21 mouse cellular contexts compared by ENCODE assay signal in genomic region chr12:94105582-94106162, GRCm38 (mm10).
A peak's percentile ranks its signal among the peaks of the same experiment; 100 is the strongest.
DNase-seq lines count a peak whose midpoint lies in the region; ATAC-seq and TF ChIP-seq lines count a peak whose summit lies in the region.
"Had no signal": no experiment of that assay in that cellular context is flagged by ENCODE, and none has a peak within 500 bp of the region (broad histone marks: within the 10 kb centered on the region; RNA-seq: fewer than 3 reads in every experiment).

No protein-coding gene starts in this region.

- no peak for TF ChIP-seq EP300 in lung, postnatal 0 days (IDR thresholded peaks at IDR 0.05)

- no peak overlapping the region for H3K4me2 ChIP-seq in forebrain, embryonic 11.5 days (ENCODE audit: low read depth, low read length, severe bottlenecking)
- H3K4me2 ChIP-seq in forebrain, embryonic 15.5 days (replicated peaks) = no peak overlapping the region
- H3K4me2 ChIP-seq in lung, postnatal 0 days (replicated peaks; ENCODE audit: low read depth, low read length) = no peak overlapping the region
- H3K4me2 ChIP-seq: heart, embryonic 11.5 days; heart, embryonic 15.5 days; hindbrain, embryonic 13.5 days had no signal

- H3K9me3 ChIP-seq in forebrain, embryonic 11.5 days (ENCODE audit: control insufficient read depth, low read length) = no peaks in the 10 kb centered on the region
- H3K9me3 ChIP-seq in forebrain, embryonic 10.5 days = no peaks in the 10 kb centered on the region
- no peaks in the 10 kb centered on the region for H3K9me3 ChIP-seq in forebrain, embryonic 15.5 days
- no peaks in the 10 kb centered on the region for H3K9me3 ChIP-seq in lung, postnatal 0 days (ENCODE audit: low read length)
- H3K9me3 ChIP-seq: embryonic facial prominence, embryonic 10.5 days; heart, embryonic 15.5 days; hindbrain, embryonic 13.5 days had no signal

- H3K9ac ChIP-seq in forebrain, embryonic 11.5 days (ENCODE audit: low read length) = no peak overlapping the region
- no peak overlapping the region for H3K9ac ChIP-seq in forebrain, embryonic 15.5 days (replicated peaks)
- H3K9ac ChIP-seq in lung, postnatal 0 days (replicated peaks; ENCODE audit: low read depth) = no peak overlapping the region
- H3K9ac ChIP-seq: heart, embryonic 15.5 days; hindbrain, embryonic 13.5 days had no signal

- H3K4me3 ChIP-seq in forebrain, embryonic 11.5 days (ENCODE audit: low read depth, low read length) = no peak overlapping the region
- H3K4me3 ChIP-seq in forebrain, embryonic 10.5 days = no peak overlapping the region
- H3K4me3 ChIP-seq in forebrain, embryonic 15.5 days = no peak overlapping the region
- H3K4me3 ChIP-seq in lung, postnatal 0 days (ENCODE audit: low read depth, low read length) = no peak overlapping the region
- H3K4me3 ChIP-seq: embryonic facial prominence, embryonic 10.5 days; heart, adult 2 months; heart, embryonic 15.5 days; hindbrain, embryonic 13.5 days had no signal

- ATAC-seq in forebrain, embryonic 11.5 days (replicated peaks; ENCODE audit: low FRiP score) = peak; percentile 50; the same call in 1 of the 2 replicates
- ATAC-seq in forebrain, embryonic 15.5 days (replicated peaks) = peak; percentile 57; the same call in 1 of the 2 replicates
- ATAC-seq in lung, postnatal 0 days = no peak
- ATAC-seq: CD4-positive, CD25-positive, alpha-beta regulatory T cell, adult 4 months; hindbrain, postnatal 0 days had no signal

- H3K27ac ChIP-seq in forebrain, embryonic 11.5 days (ENCODE audit: low read depth, low read length) = no peak overlapping the region
- no peak overlapping the region for H3K27ac ChIP-seq in forebrain, embryonic 10.5 days
- no peak overlapping the region for H3K27ac ChIP-seq in forebrain, embryonic 15.5 days (replicated peaks)
- H3K27ac ChIP-seq in lung, postnatal 0 days (ENCODE audit: low read length) = no peak overlapping the region
- H3K27ac ChIP-seq: embryonic facial prominence, embryonic 10.5 days; heart, adult 2 months; heart, embryonic 15.5 days; hindbrain, embryonic 13.5 days; hindbrain, postnatal 0 days had no signal

- TF ChIP-seq CTCF in lung, postnatal 0 days (IDR thresholded peaks at IDR 0.05) = no peak

- WGBS in forebrain, embryonic 11.5 days = 20% methylated on average over 1 of the region's 1 CpGs
- 49% methylated on average over 1 of the region's 1 CpGs for WGBS in forebrain, embryonic 10.5 days
- 9% methylated on average over 1 of the region's 1 CpGs for WGBS in forebrain, embryonic 15.5 days
- 52% methylated on average over 1 of the region's 1 CpGs for WGBS in lung, postnatal 0 days

- H3K36me3 ChIP-seq in forebrain, embryonic 11.5 days (ENCODE audit: control insufficient read depth, insufficient read depth, low read length) = no peaks in the 10 kb centered on the region
- no peaks in the 10 kb centered on the region for H3K36me3 ChIP-seq in forebrain, embryonic 10.5 days (replicated peaks)
- H3K36me3 ChIP-seq in forebrain, embryonic 15.5 days = no peaks in the 10 kb centered on the region
- H3K36me3 ChIP-seq in lung, postnatal 0 days (ENCODE audit: insufficient read depth, low read length) = no peaks in the 10 kb centered on the region
- H3K36me3 ChIP-seq: embryonic facial prominence, embryonic 10.5 days; G1E; heart, embryonic 15.5 days; hindbrain, embryonic 13.5 days had no signal

- no peaks in the 10 kb centered on the region for H3K4me1 ChIP-seq in forebrain, embryonic 11.5 days (replicated peaks; ENCODE audit: control insufficient read depth, insufficient read depth, low read length)
- H3K4me1 ChIP-seq in forebrain, embryonic 10.5 days = peaks cover 13% of the 10 kb centered on the region
- H3K4me1 ChIP-seq in forebrain, embryonic 15.5 days = no peaks in the 10 kb centered on the region
- no peaks in the 10 kb centered on the region for H3K4me1 ChIP-seq in lung, postnatal 0 days (ENCODE audit: insufficient read depth, low read depth, low read length)
- H3K4me1 ChIP-seq: embryonic facial prominence, embryonic 10.5 days; heart, embryonic 15.5 days; hindbrain, embryonic 13.5 days had no signal

- no peaks in the 10 kb centered on the region for H3K27me3 ChIP-seq in forebrain, embryonic 11.5 days (ENCODE audit: control insufficient read depth, insufficient read depth, low read length)
- H3K27me3 ChIP-seq in forebrain, embryonic 10.5 days (ENCODE audit: poor library complexity, severe bottlenecking) = no peaks in the 10 kb centered on the region
- no peaks in the 10 kb centered on the region for H3K27me3 ChIP-seq in forebrain, embryonic 15.5 days
- H3K27me3 ChIP-seq in lung, postnatal 0 days (replicated peaks; ENCODE audit: insufficient read depth, low read length) = no peaks in the 10 kb centered on the region
- H3K27me3 ChIP-seq: heart, embryonic 15.5 days; hindbrain, embryonic 13.5 days had no signal

- DNase-seq in forebrain, embryonic 11.5 days (ENCODE audit: low spot score) = no peak
- no peak for DNase-seq in forebrain, embryonic 10.5 days (ENCODE audit: extremely low spot score, low spot score)
- DNase-seq in layer of hippocampus, adult 9-11 months = peak; percentile 20
- DNase-seq in layer of hippocampus, postnatal 10 days (ENCODE audit: low spot score in 2 of 2) = no peak
- DNase-seq in spleen, postnatal 36 days (ENCODE audit: low spot score in 2 of 2) = no peak
- DNase-seq in lung, postnatal 0 days (ENCODE audit: low spot score) = no peak
- DNase-seq: adrenal gland, postnatal 10 days; B cell, adult 2 months; cerebellum, adult 2 months; cerebellum, postnatal 10 days; gastrocnemius, postnatal 14 days; heart, adult 2 months; heart, postnatal 14 days had no signal
